Mouse (Mus musculus) ovary, adult 2 months (tissue): ENCODE measurements around the gene Npff. TPM values are rescaled to one million over a fixed set of nuclear protein-coding genes. Genes with fewer than 3 reads are reported as not detected.

Experiments
- polyA plus RNA-seq: library from polyadenylated mRNA; depleted of rRNA; stranded (reverse); fragments of >200 nt; gene quantifications from 2 replicates; pipeline ENCODE4 v1.2.3, GENCODE M21; 2012; rRNA removed

The Npff gene
- 3.8 and 4.0 TPM in 2 replicates for polyA plus RNA-seq

GRCm38 (mm10) chr15:102524892-102525485 is at the start of gene Npff:
Gene Npff, minus strand, starts transcription at chr15:102524942.

GRCm38 (mm10) chr15:102517976-102518858 is 6.5 kb downstream of the Npff start, which contains the start of gene Tarbp2:
Gene Tarbp2, plus strand, starts transcription at chr15:102518192.

GRCm38 (mm10) chr15:102516728-102517404 is 7.9 kb downstream of the Npff start, which contains the start of gene Map3k12:
Gene Map3k12, minus strand, starts transcription at chr15:102517064.

GRCm38 (mm10) chr15:102503447-102503846 is 21.3 kb downstream of the Npff start, which contains the start of gene Gm10337:
Gene Gm10337, plus strand, starts transcription at chr15:102503722.

Other genes starting within 250 kb of the Npff start
- gene Mfsd5, start 245.5 kb downstream of the Npff start, polyA plus RNA-seq, result 119 and 129 TPM in 2 replicates
- gene Espl1, start 228.7 kb downstream of the Npff start, polyA plus RNA-seq, result 12.0 and 16.4 TPM in 2 replicates
- 77.8 and 110 TPM in 2 replicates for gene Pfdn5, start 198.8 kb downstream of the Npff start, polyA plus RNA-seq
- gene Myg1, start 193.2 kb downstream of the Npff start, polyA plus RNA-seq, result 58.9 and 73.8 TPM in 2 replicates
- gene Aaas, start 174.2 kb downstream of the Npff start, polyA plus RNA-seq, result 44.6 and 50.1 TPM in 2 replicates
- gene Sp7, start 157.8 kb downstream of the Npff start, polyA plus RNA-seq, result 1.7 and 2.3 TPM in 2 replicates
- 19.1 and 23.3 TPM in 2 replicates for gene Sp1, start 118.8 kb downstream of the Npff start, polyA plus RNA-seq
- gene Amhr2, start 79.6 kb downstream of the Npff start, polyA plus RNA-seq, result 150 and 164 TPM in 2 replicates
- gene Prr13, start 65.9 kb downstream of the Npff start, polyA plus RNA-seq, result 105 and 108 TPM in 2 replicates
- 416 and 676 TPM in 2 replicates for gene Pcbp2, start 54.4 kb downstream of the Npff start, polyA plus RNA-seq
- gene Gm10337, start 21.2 kb downstream of the Npff start, polyA plus RNA-seq, result not detected in 2 replicates
- 19.0 and 19.6 TPM in 2 replicates for gene Map3k12, start 7.9 kb downstream of the Npff start, polyA plus RNA-seq
- gene Tarbp2, start 6.8 kb downstream of the Npff start, polyA plus RNA-seq, result 89.7 and 90.4 TPM in 2 replicates
- not detected in 2 replicates for gene Gm28047, start 100.1 kb upstream of the Npff start, polyA plus RNA-seq
- gene Atf7, start 100.5 kb upstream of the Npff start, polyA plus RNA-seq, result 77.0 and 108 TPM in 2 replicates
- gene Atp5g2, start 147.4 kb upstream of the Npff start, polyA plus RNA-seq, result 346 and 452 TPM in 2 replicates
- gene Calcoco1, start 197.2 kb upstream of the Npff start, polyA plus RNA-seq, result 61.4 and 72.0 TPM in 2 replicates